Mouse (Mus musculus) liver, postnatal 0 days (tissue): ENCODE measurements at regions not wholly inside any gene's neighbourhood (a gene's known extent, or its start where the extent isn't known, plus 50 kb on each side); places are given as distances from the start of the nearest gene placed in this dataset.

Source experiments
- CTCF ChIP-seq: sonication (generic); IDR thresholded peaks from 2 replicates; pipeline ENCODE4 v1.5.1; 2016; ENCODE audit warnings: antibody characterized with exemption, low read depth
- EP300 ChIP-seq: IDR thresholded peaks from 2 replicates; pipeline ENCODE4 v1.6.1; 2016; ENCODE audit warnings: antibody characterized with exemption, low read depth, mild to moderate bottlenecking

DNA sequence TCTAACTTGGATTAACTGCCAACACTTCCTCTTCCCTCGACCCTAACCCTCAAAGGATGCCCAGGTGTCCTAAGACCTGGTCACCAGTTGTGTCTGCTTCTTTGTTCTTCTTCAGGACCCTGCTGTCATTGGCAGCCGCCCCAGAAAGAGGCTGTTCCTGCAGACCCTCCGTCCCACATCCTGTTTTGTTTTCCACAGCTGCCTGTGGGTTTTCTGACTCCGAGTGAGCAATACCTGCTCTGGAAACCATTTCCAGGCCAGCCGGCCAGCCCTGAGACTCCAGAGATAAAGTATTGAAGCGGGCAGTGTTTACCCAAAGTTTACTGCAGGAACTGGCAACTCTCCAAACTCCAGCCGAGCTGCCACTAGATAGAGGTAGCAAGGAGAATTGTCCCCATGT is 337.2 kb upstream of the Noct start:
- no peak for TF ChIP-seq EP300
- no peak for TF ChIP-seq CTCF
